Mouse (Mus musculus): Measurements from ENCODE around the gene Rora.

GRCm38 (mm10) chr9:69154684-69155083 is 501.1 kb downstream of the Rora start:
- no peak for TF ChIP-seq CTCF (IDR thresholded peaks at IDR 0.05; ENCODE audit: low read depth, low read length)
- no peak for TF ChIP-seq POLR2A (IDR thresholded peaks at IDR 0.05; ENCODE audit: borderline replicate concordance, low read depth, low read length)
